Mouse (Mus musculus): Measurements from ENCODE around the gene Zdhhc1.

The Zdhhc1 gene

DNA sequence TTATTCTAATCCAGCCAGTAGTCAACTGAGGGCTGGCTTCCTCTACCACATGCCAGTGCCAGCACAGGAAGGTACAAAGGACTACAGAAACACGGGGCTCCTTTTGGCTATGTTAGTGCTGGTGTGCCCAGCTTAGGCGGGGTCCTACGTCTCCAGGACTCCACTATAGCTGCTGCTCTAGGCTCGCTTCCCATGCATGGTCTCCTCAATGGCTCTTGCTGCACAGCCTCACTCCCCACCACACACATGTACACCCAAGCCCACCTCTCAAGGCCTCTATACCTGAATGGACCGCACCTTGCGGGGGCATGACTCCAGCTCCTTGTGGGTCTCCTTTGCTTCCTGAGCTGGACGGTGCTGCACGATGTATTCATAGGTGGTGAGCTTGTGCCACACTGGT lies 21.0 kb downstream of the Zdhhc1 start:
- no peak for DNase-seq

DNA sequence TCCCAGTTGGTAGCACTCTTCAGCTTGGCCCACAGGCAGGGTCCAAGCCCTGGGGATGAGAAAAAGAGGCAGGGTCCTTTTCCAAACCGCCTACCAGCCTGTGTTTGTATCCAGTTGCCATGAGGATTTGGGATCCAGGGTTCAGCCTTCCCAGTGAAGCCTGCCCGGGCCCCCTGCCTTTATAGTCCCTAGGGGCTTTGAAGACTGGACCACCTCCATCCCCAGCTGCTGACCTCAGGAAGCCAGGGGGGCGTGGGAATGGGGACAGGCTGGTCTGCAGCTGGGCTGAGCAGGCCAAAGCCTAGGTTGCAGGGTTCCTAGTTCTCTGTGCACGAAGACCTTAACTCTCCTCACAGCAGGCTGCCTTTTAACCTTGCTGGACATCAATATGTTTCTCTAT lies 21.4 kb downstream of the Zdhhc1 start:
- no peak for DNase-seq

DNA sequence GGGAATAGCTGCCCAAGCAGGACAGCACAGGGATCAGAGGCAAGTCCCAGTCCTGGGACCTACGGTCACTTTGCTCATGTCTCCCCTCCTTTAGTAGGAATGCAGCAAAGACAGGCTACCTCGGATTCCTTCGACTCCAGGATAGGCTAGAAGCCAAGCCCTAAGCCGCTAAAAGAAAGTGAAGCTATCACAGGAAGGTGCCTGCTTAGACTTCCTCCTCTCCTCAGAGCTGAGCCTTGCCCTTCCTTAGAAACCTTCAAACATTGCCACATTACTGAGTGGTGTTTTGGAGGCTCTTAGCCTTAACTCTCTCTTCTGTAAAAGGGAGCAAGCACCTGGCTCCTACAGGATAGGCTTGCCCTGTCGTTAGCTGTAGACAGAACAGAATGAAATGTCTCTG lies 22.0 kb downstream of the Zdhhc1 start:
- no peak for DNase-seq

DNA sequence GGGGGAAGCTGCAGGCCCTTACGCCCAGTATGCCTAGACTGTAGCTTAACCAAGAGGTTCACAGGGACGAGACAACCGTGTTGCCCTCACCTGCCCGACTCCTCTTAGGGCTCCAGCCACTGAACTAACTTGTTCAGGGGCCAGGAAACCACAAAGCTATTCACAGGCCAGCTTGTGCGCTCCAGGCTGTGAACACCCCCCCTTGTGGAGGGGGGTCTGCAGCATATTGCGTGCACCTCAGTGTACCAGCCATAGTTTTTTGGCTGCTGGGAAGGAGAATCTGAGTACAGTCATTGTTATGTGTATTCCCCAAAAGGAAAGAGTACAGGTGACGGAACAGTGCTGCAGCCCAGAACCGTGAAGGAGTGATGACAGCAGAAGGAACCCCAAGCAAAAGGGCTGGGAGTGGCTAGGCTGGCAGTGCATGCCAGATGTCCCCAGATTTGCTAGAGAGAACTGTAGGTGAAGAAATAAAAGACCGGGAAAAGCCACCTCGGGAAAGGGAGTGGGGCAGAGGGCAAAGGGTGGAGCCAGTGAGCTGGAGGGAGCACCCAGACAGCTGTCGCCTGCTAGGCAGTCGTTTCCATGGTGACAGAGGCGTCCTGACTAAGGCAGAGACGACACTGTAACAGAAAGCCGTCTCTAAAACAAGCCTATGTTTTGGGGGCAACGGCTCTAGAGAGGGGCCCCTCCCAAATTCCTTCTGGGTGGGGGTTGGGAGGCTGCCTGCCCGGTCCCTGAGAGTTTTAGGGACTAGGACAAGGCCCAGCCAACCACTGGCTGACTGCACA lies 22.7 kb downstream of the Zdhhc1 start:
- DNase-seq = peak; percentile 41

DNA sequence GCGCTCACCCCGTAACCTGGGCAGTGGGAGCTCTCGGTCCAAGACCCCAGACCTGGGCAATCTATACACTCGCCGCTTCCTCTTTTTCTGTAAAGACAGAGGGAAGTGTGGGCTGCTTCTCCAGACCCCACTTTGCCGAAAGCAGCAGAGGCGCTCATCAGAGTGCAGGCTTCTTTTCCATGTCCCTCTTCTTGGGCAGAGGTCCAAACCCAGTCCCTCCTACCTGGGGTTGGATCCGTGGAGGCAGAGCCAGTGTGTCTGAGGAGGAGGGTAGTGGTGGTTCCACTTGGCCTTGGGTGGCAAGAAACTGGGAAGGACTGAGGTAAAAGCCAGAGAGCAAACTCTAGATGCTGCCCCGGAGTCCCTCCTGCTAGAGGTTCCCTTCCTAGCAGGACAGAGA lies 23.7 kb downstream of the Zdhhc1 start:
- DNase-seq = peak; percentile 47

DNA sequence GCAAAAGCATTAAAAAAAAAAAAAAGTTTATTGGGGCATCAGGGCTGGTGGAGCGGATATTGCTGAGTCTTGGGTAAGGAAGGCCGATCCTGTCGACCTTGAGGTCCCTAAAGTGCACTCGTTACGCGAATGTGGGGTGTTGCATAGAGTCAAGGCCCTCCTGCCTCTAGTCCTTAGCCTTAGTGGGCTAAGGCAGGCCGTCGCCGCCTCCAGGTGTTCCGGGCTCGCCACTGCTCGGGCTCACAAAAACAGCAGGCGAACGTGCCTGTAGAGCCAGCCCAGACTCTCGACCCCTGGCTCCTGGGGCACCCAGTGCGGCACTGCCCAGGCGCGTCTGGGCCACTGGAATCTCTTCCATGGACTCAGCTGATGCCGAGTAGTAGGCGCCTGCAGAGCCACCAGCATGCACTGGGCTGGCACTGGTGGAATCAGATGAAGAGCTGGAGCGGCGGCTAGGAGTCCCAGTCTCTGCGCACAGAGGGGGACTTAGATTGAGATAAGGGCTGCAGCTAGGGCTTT lies 24.2 kb downstream of the Zdhhc1 start:
- DNase-seq = peak; percentile 53

DNA sequence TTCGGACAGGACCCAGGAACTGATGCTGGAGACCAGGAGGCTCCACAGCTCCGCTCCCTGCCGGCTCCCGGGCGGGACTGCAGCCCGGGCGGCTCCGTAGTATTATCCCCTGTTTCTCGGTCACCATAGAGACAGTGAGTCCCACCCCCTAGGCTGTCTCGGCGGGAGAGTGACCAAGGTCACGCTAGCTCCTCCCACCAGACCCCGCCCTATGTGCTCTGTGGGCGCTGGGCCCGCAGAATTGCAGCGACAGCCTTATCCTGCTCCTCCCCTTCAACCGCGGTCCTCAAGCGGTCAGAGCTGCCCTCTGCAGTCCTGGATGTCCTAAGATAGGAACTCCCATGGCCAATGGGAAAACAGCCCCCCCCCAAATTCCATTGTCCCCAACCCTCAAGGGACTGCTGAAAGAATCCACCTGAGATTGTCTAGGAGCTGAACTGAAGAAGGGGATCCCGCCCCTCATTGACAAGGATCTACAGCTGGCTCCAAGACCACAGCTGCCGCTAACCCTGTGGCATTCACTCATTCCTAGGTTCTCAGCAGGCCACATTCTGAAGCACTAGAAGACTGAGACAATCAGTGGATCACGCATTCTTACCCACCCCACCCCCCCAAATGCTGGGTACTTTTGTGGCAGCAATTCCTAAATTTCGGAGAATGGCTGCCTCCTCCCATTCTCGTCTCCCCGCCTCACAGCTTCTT lies 25.2 kb downstream of the Zdhhc1 start, which contains the start of gene Tppp3:
Gene Tppp3 (minus strand): TSS at position 213 of the 702 bp plus-strand sequence.
- DNase-seq = peak; percentile 95

DNA sequence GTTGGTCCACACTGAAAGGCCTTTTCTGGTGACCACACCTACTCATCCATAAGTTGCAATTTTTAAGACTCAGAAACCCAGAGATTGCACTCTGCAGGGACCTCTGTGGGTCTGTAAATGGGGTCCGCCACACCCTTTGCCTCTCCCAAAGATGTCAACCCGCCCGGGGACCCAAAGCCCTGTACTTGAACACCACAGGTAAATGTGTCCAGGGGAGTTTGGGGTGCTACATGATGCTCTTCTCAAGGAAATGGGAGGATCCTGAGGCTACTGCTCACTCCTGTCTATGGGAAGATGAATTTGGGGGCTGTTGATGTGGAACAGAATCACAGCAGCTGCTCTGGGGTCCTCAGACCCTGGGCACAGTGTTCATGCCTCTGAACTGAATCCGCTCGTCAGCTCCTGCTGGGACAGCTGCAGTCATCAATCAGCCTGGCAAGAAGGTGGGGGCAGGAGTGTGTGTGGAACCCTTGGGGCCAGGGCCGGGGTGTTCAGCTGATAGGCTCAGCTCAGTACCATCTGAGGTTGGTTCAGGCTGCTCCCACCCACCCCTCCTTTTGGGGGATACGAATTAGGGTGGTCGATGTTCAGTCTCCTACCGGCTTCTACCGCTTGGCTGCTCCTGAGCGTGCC lies 25.9 kb downstream of the Zdhhc1 start:
- DNase-seq = no peak

DNA sequence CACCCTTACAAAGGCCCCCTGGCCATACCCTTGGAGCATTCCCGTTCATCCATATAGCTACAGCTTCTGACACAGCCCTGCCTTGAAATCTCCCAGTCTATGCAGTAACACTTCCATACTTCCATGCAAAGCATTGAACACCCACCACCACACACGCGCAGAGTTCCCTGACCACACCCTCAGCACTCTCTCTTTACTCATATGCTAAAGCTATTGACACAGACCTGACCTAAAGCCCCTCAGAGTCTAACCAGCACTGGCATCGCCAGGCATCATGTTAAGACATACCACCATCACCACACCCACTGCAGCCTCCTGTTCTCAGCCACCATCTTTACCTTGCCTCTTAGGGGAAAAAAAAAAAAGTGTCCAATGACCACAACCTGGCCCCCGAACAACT lies 26.4 kb downstream of the Zdhhc1 start:
- no peak for DNase-seq

DNA sequence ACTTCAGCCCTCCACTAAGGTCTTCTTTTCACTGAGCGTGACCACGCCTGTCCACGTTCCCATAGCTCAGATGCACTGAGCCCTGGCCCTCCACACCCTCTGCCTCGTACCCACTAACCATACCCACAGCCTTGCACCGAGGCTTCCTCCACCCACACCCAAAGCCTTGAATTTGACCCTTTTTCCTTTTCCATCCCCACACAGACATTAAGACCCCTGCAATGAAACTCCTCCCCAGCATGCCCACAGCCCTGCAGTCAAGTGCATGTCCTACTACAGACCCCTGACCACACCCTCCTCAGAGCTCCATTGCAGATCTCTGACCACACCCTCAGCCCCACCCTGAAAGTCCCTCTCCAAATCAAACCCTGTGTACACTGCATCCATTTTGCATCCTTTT lies 26.9 kb downstream of the Zdhhc1 start:
- peak; percentile 58 for DNase-seq

DNA sequence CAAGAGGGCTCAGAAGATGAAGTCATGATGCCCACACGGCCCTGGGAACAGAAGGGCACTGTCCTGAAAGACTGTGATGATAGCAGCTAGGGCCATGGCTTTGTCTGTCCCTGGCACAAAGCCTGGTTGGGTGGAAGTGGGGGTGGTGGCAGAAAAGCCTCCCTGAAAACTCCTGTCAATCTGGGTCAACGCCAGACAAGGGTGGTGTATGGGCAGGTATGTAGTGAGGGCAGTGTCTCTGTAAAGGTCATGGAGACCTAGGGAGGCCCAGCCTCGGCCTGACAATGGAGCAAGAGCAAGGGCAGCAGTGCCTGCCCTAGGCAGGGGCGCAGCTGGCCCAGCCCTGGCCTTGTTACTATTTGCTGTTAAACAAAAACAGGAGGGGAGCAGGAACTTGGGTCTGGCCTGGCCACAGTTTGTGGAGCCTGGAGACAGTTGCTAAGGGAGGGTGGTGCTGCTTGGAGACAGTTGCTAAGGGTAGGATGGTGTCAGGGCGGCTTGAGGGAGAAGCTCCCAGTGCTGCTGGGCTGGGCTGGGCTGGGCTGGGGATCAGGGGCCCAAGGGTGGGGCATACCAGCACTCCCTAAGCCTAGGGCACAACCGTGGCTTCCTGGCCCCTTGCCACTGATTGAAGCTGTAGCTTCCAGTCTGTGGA lies 27.5 kb downstream of the Zdhhc1 start:
- peak; percentile 87 for DNase-seq

DNA sequence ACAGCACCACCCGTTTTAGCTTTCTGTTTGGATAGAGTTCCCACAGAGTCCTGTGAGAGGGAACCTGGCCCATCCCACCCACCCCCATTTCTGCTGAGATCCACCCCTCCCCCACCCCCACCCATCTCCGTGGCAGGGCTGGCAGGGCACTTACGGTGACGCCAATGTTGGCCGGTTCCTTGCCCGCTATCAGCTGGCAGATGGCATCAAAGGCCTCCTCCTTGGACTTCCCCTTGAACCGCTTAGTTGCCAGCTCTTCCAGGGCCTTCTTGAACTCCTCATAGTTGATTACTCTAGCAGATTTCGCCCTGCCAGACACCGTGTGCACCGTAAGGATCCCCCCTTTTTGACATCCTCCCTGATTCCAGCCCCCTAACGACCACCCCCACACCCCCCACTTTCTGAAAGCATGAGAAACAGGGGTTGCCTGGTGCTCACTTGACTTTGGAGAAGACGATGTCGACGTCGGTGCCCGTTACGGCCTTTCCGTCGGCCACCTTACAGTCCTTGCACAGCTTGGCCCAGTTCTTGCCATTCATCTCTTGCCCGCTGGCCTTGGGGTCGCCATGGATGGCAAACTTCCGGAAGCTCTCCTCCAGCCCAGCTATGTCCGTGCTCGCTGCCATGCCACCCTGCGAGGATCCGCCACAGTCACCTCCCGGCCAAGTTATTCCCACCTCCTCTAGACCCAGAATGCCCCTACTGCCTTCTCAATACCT lies 28.5 kb downstream of the Zdhhc1 start:
- DNase-seq = peak; percentile 75

DNA sequence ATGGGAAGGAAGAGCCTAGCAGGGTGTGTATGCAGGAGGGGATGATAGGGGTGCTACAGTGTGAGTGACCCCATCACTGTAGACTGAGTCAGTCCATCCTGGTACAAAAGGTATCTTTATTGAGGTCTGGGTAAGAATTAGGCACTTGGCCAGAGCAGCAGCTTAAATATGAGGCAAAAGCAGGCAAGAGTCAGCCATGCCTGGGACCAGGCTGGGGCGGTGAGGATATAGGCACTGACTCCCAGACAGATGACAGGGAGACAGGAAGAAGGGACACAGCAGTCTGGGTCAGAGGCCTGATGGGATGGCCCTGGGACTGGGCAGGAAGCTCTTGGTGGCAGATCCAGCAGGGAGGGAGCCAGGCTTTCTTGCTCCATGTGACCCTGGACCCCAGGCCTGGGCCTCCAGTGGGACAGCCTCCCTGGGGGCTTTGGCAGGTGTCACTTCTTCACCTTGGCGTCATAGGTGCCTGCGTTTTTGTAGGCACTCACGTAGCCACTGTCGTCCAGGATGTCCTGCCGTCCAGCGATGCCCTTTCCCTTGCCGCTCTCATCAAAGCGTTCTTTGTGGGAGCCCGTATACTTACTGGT lies 29.2 kb downstream of the Zdhhc1 start:
- DNase-seq = peak; percentile 76

DNA sequence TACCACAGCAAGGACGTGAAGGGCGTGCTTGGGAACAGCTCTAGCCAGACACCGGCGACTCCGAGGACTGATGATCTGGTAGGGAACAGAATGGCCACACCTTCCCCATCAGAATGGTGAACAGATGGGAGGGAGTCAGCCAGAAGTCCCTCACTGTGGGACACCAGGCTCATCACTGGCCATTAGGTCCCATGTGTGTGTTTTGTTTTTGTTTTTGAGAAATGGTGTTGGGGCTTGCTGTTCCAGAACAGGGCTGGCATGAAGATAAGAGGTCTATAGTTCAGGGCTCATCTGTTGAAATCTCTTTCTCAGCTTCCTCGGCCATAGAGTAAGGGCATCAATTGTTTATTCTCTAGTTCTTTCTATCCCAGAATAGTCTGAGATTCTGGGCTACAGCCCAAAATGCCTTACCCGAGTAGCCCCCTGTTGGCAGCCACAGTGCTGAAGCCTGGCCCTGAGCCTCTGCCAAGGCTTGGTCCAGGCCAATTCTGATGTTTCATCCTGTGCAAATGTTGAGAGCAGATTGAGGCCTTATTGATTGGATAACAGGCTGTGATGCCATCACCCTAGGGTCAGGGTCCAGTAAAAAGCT lies 29.9 kb downstream of the Zdhhc1 start:
- peak; percentile 94 for DNase-seq

DNA sequence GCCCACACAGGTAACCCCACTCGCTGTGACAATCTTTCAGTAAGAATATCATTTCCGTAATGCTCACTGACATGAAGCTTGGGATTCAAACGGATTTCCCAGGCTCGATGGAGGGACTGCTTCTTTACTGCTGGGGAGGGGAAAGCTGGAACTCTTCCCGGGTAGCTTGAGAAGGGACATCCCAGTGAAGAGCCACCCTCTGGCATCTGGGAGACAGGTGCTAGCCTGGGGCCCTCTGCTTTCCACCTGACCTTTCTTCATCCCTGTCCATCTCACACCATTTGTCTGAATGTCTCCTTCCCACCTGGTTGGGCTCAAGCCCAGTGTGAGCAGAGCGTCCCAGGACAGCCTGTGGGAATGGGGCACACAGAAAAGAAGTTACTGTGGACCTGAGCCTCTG lies 30.5 kb downstream of the Zdhhc1 start:
- no peak for DNase-seq

DNA sequence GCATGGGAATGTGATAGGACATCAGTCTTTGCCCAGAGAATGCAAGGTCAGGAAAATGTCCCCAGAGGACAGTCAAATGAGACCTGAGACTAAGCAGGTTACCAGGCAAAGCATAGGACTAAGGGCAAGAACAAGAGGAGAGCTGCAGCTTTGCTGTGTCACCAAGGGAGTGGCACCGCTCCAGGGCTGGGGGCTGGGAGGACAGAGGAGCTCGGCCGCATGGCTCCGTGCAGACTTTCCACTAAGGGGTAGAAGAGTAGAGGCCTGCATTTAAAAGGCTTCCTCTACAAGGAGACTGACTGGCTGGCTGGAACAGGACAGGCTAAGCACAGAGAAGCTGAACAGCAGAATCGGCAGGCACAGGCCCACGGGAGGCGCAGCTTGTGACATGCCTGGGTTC lies 32.1 kb downstream of the Zdhhc1 start:
- DNase-seq = peak; percentile 53

DNA sequence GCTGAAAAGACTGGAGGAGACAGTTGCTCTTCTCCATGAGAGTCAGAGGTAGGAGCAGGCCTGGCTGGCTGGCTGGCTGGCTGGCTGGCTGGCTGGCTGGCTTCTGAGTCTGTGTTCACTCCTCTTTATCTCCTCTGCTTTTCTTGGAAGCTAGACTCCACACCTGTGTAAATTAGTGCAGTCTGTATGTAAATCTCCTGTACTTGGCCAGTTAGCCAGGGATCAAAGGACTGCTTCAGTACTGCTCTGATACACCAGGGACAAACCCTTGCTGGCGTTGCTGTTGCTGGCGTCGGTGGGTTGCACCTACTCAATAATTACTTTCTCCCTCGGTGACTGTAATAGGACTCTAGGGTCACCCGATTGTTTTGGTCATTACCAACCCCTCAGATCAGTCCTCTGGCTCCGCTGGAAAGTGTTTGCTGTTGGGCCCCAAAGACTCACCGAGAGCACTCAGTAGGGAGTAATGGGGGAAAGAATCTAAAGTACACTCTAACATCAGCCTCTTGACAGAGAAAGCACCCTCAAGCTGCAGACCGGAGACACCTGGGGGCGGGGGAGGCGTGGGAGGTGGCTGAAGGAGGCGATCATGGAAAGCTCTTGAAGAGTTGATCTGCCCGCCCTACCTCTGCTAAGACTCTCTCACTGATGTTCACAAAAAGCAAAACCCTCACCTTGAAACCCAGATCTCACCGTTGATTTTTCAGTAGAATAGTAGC lies 35.5 kb downstream of the Zdhhc1 start:
- DNase-seq = no peak

DNA sequence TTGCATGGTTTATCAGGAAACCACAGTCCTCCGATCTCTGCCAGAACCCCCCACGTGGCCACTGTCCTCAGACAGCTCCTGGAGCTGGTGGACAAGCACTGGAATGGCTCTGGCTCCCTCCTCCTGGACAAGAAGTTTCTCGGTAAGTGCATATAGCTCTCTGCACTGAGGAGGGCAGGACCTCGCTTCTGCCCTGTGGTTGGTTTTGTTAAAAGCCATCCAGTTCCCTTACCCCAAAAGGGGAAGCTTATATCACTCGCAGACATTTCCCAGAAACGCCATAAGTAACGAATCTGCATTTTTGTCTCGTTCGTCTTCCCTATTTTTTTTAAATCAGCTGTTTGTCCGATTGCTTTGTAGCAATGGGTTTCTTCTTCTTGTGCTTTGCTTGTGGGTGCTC lies 41.5 kb downstream of the Zdhhc1 start:
- no peak for DNase-seq

DNA sequence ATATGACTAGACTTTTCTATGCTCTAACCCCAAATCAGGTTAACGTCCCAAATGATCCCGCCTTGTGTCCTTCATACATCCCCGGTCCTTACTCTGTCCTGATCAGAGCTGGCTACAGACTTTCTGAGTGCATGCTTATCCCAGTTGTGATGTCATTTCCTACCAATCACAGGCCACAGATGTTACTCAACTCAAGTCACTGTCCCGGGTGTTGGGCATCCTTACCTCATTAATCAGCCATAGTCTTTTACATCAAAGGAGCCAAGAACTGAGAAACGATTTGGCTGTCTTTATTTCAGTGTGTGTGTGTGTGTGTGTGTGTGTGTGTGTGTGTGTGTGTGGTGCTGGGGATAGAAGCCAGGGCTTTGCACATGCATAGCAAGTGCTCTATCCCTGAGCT lies 42.6 kb downstream of the Zdhhc1 start:
- no peak for DNase-seq

DNA sequence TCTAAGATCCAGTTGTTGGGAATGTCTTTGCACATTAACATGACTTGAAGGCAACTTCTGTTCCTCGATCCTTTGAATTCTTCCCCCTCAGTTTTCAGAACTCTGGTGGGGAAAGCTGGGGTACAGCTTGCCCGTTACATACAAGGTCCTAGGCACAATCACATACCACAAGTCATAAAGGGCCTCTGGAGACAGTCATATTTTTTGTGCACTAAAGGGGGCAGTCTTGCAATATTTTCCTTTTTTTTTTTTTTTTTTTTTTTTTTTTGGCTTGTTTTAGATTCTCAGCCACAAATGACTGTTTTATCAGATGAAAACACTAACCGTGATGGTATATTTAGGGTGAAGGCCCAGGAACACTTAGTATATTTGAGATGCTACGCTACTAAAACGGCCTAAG lies 43.4 kb downstream of the Zdhhc1 start:
- no peak for DNase-seq

All from cerebellum, adult 9-11 months (tissue).